Mouse (Mus musculus): ENCODE measurements around the gene Prcc. TPM values are rescaled to one million over a fixed set of nuclear protein-coding genes. Genes with fewer than 3 reads are reported as not detected.
"Not testable (repeated sequence)": the region's sequence is repeated elsewhere in the genome, so short reads cannot be mapped to it uniquely, and the experiment has no call there.

Prcc gene
- polyA plus RNA-seq, 1 experiment = 54.5 TPM

GRCm38 (mm10) chr3:87884708-87885251, 628 bp downstream of the Prcc start:
- TF ChIP-seq CTCF (IDR thresholded peaks at IDR 0.05; ENCODE audit: borderline replicate concordance, control insufficient read depth, extremely low read depth, insufficient read depth, low read length, poor library complexity) = no peak
- TF ChIP-seq POLR2A (IDR thresholded peaks at IDR 0.05; ENCODE audit: control insufficient read depth, extremely low read depth, insufficient read depth, low read length, poor library complexity) = 0 out of 2 replicates have a peak, but pooled peaks have one; percentile 4
- peak; percentile 47 for DNase-seq
- WGBS = under 1% methylated on average over 28 of the region's 28 CpGs

GRCm38 (mm10) chr3:87884291-87884690, 1.1 kb downstream of the Prcc start:
- no peak for DNase-seq
- H3K4me1 ChIP-seq (replicated peaks; ENCODE audit: control insufficient read depth, insufficient read depth, low read length) = peaks cover 7% of the 10 kb centered on the region; the same call in 1 of the 2 replicates
- peaks cover 10% of the 10 kb centered on the region for H3K36me3 ChIP-seq (ENCODE audit: control insufficient read depth, insufficient read depth, low read length)
- 0 out of 2 replicates have a peak overlapping the region, but pooled peaks have one; percentile 3 for H3K27ac ChIP-seq (ENCODE audit: control insufficient read depth, insufficient read depth, low read length)
- TF ChIP-seq POLR2A (IDR thresholded peaks at IDR 0.05; ENCODE audit: control insufficient read depth, extremely low read depth, insufficient read depth, low read length, poor library complexity) (no peak), CTCF (IDR thresholded peaks at IDR 0.05; ENCODE audit: borderline replicate concordance, control insufficient read depth, extremely low read depth, insufficient read depth, low read length, poor library complexity) (no peak)
- H3K27me3 ChIP-seq (ENCODE audit: control insufficient read depth, insufficient read depth, low read length) = no peaks in the 10 kb centered on the region
- H3K4me3 ChIP-seq (ENCODE audit: control insufficient read depth, insufficient read depth, low read length) = peak overlapping the region; percentile 93
- 2% methylated on average over 3 of the region's 3 CpGs for WGBS

More at GRCm38 (mm10) chr3:87884708-87885251, 628 bp downstream of the Prcc start:
- Histone ChIP-seq H3K4me1 (replicated peaks; ENCODE audit: control insufficient read depth, insufficient read depth, low read length) (peaks cover 7% of the 10 kb centered on the region; the same call in 1 of the 2 replicates), H3K4me3 (ENCODE audit: control insufficient read depth, insufficient read depth, low read length) (peak overlapping the region; percentile 93), H3K27me3 (ENCODE audit: control insufficient read depth, insufficient read depth, low read length) (no peaks in the 10 kb centered on the region), H3K27ac (ENCODE audit: control insufficient read depth, insufficient read depth, low read length) (peak overlapping the region; percentile 87), H3K36me3 (ENCODE audit: control insufficient read depth, insufficient read depth, low read length) (peaks cover 10% of the 10 kb centered on the region)

GRCm38 (mm10) chr3:87877730-87878129, 7.7 kb downstream of the Prcc start:
- no peaks in the 10 kb centered on the region for H3K27me3 ChIP-seq (ENCODE audit: control insufficient read depth, insufficient read depth, low read length)
- WGBS = over 99% methylated on average over 4 of the region's 4 CpGs
- no peaks in the 10 kb centered on the region for H3K4me1 ChIP-seq (replicated peaks; ENCODE audit: control insufficient read depth, insufficient read depth, low read length)
- no peak overlapping the region for H3K27ac ChIP-seq (ENCODE audit: control insufficient read depth, insufficient read depth, low read length)
- no peak overlapping the region for H3K4me3 ChIP-seq (ENCODE audit: control insufficient read depth, insufficient read depth, low read length)
- peaks cover 16% of the 10 kb centered on the region for H3K36me3 ChIP-seq (ENCODE audit: control insufficient read depth, insufficient read depth, low read length)
- TF ChIP-seq CTCF (IDR thresholded peaks at IDR 0.05; ENCODE audit: borderline replicate concordance, control insufficient read depth, extremely low read depth, insufficient read depth, low read length, poor library complexity) (no peak), POLR2A (IDR thresholded peaks at IDR 0.05; ENCODE audit: control insufficient read depth, extremely low read depth, insufficient read depth, low read length, poor library complexity) (no peak)
- no peak for DNase-seq

- DNase-seq; H3K27me3 ChIP-seq (ENCODE audit: control insufficient read depth, insufficient read depth, low read length); H3K4me1 ChIP-seq (replicated peaks; ENCODE audit: control insufficient read depth, insufficient read depth, low read length); H3K4me3 ChIP-seq (ENCODE audit: control insufficient read depth, insufficient read depth, low read length); H3K27ac ChIP-seq (ENCODE audit: control insufficient read depth, insufficient read depth, low read length): not testable (repeated sequence)
- WGBS = 85% methylated on average over 4 of the region's 4 CpGs
- peaks cover 75% of the 10 kb centered on the region for H3K36me3 ChIP-seq (ENCODE audit: control insufficient read depth, insufficient read depth, low read length)
These were observed 21.3 kb downstream of the Prcc start for GRCm38 (mm10) chr3:87864111-87864510.

GRCm38 (mm10) chr3:87859813-87860212, 25.6 kb downstream of the Prcc start:
- Histone ChIP-seq H3K27me3 (ENCODE audit: control insufficient read depth, insufficient read depth, low read length) (no peaks in the 10 kb centered on the region), H3K4me3 (ENCODE audit: control insufficient read depth, insufficient read depth, low read length) (no peak overlapping the region), H3K36me3 (ENCODE audit: control insufficient read depth, insufficient read depth, low read length) (peaks cover 51% of the 10 kb centered on the region), H3K27ac (ENCODE audit: control insufficient read depth, insufficient read depth, low read length) (no peak overlapping the region), H3K4me1 (replicated peaks; ENCODE audit: control insufficient read depth, insufficient read depth, low read length) (no peaks in the 10 kb centered on the region)
- peak; percentile 70 for DNase-seq
- TF ChIP-seq POLR2A (IDR thresholded peaks at IDR 0.05; ENCODE audit: control insufficient read depth, extremely low read depth, insufficient read depth, low read length, poor library complexity) (no peak), CTCF (IDR thresholded peaks at IDR 0.05; ENCODE audit: borderline replicate concordance, control insufficient read depth, extremely low read depth, insufficient read depth, low read length, poor library complexity) (no peak)
- WGBS = 42% methylated on average over 3 of the region's 3 CpGs

GRCm38 (mm10) chr3:87857666-87858065, 27.7 kb downstream of the Prcc start:
- DNase-seq = no peak
- Histone ChIP-seq H3K27ac (ENCODE audit: control insufficient read depth, insufficient read depth, low read length) (no peak overlapping the region), H3K27me3 (ENCODE audit: control insufficient read depth, insufficient read depth, low read length) (no peaks in the 10 kb centered on the region), H3K4me3 (ENCODE audit: control insufficient read depth, insufficient read depth, low read length) (no peak overlapping the region), H3K36me3 (ENCODE audit: control insufficient read depth, insufficient read depth, low read length) (peaks cover 39% of the 10 kb centered on the region), H3K4me1 (replicated peaks; ENCODE audit: control insufficient read depth, insufficient read depth, low read length) (no peaks in the 10 kb centered on the region)
- WGBS = 94% methylated on average over 8 of the region's 8 CpGs
- TF ChIP-seq POLR2A (IDR thresholded peaks at IDR 0.05; ENCODE audit: control insufficient read depth, extremely low read depth, insufficient read depth, low read length, poor library complexity) (no peak), CTCF (IDR thresholded peaks at IDR 0.05; ENCODE audit: borderline replicate concordance, control insufficient read depth, extremely low read depth, insufficient read depth, low read length, poor library complexity) (no peak)

GRCm38 (mm10) chr3:87855936-87856335, 29.5 kb downstream of the Prcc start:
- no peak overlapping the region for H3K4me3 ChIP-seq (ENCODE audit: control insufficient read depth, insufficient read depth, low read length)
- no peak for DNase-seq
- H3K36me3 ChIP-seq (ENCODE audit: control insufficient read depth, insufficient read depth, low read length) = peaks cover 43% of the 10 kb centered on the region
- H3K27ac ChIP-seq (ENCODE audit: control insufficient read depth, insufficient read depth, low read length) = no peak overlapping the region
- H3K27me3 ChIP-seq (ENCODE audit: control insufficient read depth, insufficient read depth, low read length) = no peaks in the 10 kb centered on the region
- no peak for TF ChIP-seq CTCF (IDR thresholded peaks at IDR 0.05; ENCODE audit: borderline replicate concordance, control insufficient read depth, extremely low read depth, insufficient read depth, low read length, poor library complexity)
- no peak for TF ChIP-seq POLR2A (IDR thresholded peaks at IDR 0.05; ENCODE audit: control insufficient read depth, extremely low read depth, insufficient read depth, low read length, poor library complexity)
- WGBS = 86% methylated on average over 8 of the region's 8 CpGs
- no peaks in the 10 kb centered on the region for H3K4me1 ChIP-seq (replicated peaks; ENCODE audit: control insufficient read depth, insufficient read depth, low read length)
